Mouse (Mus musculus) common myeloid progenitor, adult 5-6 weeks (primary cell): ENCODE results near the gene Itgb6. TPM values are rescaled to one million over a fixed set of nuclear protein-coding genes. Genes with fewer than 3 reads are reported as not detected.

Experiments used
- total RNA-seq: library from RNA; stranded (forward); fragments of 200-1000, 187-1606 nt; gene quantifications from 2 replicates; pipeline ENCODE4 v1.2.3, GENCODE M21; 2017

Gene Itgb6
- total RNA-seq, 1 experiment from 2014 or later, result 0.32 TPM

Other genes starting within 250 kb of the Itgb6 start
- 0.18 and 0.34 TPM in 2 replicates for gene Pla2r1, start 169.3 kb downstream of the Itgb6 start, total RNA-seq
- gene Rbms1, start 240.5 kb upstream of the Itgb6 start, total RNA-seq, result 18.5 and 33.5 TPM in 2 replicates